Mouse (Mus musculus): ENCODE results near the gene Mprip. TPM values are rescaled to one million over a fixed set of nuclear protein-coding genes. Genes with fewer than 3 reads are reported as not detected.
"Not testable (repeated sequence)": the region's sequence is repeated elsewhere in the genome, so short reads cannot be mapped to it uniquely, and the experiment has no call there.

Gene Mprip
- total RNA-seq, 4 experiments from 2014 or later: 180 to 290 (median 232) TPM

DNA sequence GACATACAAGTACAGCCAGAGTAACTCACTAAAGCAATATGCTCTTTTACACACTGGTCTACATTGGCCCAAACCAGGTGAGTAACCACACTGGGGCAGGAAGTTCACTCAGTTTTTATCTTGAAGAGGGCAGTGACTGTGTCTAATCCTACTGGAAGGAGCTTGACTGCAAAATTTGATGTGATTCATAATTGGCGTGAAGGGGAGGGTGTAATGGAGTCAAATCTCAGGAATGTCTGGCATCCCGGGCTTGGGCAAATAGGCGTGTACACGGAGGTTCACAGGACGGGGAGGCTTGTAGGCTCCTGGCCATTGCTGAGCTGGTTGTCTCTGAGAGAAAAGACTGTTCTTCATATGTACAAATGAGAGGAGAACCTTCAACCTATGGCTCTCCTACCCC lies 5.8 kb upstream of the Mprip start:
- DNase-seq: no peak

DNA sequence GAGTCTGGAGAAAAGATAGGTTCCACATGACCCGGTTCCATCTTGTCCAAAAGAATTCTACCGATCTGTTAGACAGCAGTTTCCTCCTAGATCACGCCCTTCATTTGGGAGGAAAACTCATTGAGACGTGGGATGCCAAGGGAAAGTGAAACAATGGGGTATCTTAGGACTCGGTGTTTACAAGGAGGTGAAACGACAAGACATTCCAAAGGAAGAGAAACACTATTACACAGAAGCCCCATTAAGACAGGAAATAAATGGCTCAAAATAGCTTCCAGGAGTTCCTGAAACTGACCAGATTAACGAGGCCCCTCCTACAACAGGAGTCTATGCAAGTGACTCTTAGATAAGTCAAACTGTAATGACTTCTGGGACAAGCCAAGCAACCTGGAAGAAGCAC lies 5.1 kb upstream of the Mprip start:
- DNase-seq: no peak

DNA sequence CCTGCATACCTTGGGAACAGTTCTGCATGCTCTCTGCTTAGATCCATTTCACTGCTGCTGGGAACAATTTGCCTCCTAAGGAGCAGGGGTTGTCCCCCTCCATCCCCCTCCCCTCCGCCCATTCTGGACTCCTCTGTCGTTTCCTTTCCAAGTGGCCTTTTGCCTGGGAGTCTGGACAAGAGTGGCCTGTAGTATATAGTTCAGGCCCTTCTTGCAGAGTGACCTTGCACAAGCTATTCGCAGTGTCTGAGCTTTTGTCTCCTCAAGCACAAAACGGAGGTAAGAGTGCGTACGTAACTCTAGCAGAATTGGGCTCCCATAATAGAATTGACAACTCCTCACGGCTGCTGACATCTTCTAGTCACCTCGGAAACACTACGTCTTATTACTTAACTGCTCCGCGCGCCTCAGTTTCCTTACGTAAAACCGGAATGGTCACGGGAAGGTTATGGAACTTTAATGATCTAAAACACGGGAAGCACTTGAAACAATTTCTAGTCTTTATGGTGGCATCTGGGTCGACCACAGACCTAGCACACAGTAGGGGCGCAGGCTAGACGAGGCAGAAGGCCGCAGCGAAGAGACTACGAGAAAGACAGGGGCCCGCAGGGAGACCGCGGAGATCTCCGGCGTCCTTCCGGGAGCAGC lies 620 bp downstream of the Mprip start:
- DNase-seq: no peak

DNA sequence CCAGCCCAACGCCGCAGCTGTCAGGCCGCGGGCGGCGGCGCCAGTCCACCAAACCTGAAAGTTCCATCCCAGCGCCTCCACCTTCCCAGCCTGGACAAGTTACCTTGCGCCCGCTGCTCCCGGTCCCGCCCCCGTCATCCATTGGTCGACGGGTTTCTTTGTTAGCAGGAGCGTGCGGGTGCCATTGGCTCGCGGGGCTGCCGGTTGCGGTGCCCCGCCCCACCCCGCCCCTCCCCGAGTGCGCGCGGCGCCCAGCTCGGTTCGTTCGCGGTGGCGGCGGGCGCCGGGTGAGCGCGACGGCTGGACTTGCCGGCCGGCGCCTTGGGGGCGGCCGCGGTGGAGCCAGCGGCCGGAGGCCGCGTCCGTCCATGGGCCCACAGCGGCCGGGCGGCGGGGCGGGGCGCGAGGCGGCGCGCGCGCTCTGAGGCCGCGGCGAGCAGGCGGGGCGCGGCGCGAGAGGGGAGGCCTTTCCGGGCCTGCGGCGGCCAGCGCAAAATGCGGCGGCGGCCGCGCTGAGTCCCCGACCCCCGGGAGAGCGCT lies 1.2 kb downstream of the Mprip start:
- peak; percentile 96 for DNase-seq

DNA sequence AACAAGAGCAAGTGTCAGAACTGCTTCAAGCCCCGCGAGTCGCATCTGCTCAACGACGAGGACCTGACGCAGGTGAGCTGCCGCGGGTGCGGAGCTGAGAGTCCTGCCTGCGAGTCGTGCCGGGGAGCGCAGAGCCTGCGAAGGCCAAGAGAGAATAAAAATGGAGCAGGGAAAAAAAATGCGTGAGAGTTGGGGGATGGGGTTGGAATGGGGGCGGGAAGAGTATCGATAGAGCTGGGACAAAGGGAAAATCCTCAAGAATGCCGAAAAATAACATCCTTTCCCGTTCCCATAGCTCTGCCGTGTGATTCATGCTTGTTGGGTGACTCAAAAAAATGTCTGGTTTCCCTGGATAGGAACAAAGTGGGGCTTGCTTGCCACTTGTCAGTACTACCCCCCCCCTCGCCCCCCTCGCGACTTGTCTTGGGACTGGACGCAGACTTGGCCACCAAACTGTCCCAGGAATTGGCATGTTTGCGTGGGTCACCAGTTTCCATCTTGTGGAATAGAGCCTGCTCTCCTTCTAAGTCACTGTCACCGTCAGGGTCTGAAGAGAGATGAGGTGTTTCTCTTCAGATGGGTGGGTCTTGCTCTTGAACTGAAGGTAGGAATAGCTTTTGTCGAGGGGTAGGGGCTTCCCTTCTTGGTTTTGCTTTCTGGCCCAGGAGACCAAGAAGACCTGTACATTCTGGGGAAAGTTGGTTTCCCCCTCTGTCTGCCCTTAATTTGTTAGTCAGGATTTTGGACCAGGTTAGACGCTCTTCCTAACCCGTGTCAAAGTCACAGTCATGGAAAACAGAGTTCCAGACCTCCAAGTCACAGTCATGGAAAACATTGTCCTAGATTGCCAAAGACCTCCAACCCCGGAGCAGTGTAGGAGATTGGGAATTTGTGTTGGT lies 2.0 kb downstream of the Mprip start:
- peak; percentile 17 for DNase-seq

DNA sequence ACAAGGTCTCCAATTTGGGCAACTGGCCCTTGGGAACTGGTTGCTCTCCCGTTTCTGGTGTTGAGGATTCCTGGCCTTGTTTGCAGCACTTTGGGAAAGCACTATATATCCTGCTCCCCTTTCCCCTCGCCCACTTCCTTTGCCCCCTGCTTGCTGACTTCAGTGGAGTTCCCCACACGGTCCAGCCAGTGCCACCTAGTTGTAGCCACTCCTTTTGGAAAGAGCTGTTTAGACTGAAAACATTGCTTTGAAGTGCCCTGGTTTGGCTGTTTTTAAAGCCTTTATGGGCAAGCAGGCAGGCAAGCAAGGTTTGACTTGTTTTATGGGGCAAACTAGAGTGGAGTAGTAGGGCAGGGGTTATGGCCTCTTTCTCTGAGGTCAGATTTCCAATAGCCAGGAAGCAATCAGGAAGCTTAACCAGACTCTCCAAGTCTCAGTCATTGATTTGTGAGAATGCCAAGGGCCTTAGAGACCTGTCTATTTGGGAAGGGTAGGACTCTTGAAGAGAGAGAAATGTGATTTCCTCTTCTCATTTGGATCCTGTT lies 2.7 kb downstream of the Mprip start:
- no peak for DNase-seq

DNA sequence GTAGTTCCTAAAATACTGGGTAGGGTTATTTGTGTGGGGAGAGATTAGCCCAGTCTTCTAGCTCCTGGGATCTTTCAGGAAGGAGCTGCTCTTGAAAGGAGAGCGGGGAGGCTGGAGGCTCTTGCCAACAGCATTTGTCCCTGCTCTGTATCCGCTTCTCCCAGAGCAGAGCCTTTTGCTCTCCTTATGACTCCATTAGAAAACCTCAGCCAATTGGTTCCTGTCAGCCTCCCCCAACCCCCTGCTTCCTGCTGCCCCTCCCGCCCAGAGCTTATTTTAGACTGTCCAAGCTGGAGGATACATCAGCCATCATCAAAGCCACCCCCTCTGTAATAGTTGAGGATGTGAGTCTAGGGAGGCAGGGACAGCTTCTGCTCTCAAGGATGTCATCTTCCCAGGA lies 3.7 kb downstream of the Mprip start:
- peak; percentile 40 for DNase-seq

DNA sequence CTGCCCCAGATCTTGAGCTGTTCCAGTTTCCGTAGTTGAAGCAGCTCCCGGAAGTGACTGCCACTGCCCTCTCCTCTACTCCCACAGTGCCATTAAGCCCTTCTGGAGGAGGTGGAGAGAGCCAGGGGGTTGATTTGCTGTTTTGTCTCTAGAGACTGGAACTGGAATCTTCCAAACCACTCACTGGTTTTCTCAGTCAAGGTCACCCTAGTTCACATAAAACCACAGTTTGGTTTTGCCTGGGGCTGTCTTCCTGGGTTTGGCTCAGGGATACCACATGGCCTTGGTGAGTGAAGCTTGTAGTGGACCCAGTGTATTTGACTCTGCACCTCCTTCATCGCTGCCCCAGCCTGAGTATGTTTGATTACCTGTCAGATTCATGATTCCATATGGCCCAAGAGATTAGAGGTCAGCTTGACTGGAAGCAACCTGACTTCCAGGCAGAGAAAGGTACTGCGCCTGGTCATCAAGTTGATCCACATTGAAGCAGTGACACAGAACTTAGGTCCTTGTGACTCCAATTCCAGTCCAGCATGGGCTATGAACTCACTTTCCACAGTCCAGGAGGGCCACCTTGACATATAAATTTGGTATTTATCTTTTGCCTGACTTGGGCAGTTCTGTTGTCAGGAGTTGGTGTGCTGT lies 10.1 kb downstream of the Mprip start:
- peak; percentile 28 for DNase-seq

DNA sequence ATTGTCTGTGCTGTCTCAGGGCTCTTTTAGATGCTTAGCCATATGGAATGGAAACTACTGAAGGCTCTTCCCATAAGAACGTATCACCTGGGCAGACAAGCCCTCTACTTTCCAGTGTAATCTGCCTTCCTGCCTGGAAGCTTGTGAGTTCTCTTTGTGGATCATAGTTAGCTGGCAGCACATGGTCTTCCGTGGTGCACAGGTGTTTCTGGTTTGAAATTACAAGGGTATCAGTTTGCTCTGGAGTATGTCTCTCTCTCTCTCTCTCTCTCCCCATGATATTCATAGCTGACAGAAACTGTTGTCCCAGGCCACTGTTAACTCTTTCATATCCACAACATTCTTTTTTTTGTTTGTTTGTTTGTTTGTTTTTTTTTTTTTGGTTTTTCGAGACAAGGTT lies 12.9 kb downstream of the Mprip start:
- DNase-seq: no peak

DNA sequence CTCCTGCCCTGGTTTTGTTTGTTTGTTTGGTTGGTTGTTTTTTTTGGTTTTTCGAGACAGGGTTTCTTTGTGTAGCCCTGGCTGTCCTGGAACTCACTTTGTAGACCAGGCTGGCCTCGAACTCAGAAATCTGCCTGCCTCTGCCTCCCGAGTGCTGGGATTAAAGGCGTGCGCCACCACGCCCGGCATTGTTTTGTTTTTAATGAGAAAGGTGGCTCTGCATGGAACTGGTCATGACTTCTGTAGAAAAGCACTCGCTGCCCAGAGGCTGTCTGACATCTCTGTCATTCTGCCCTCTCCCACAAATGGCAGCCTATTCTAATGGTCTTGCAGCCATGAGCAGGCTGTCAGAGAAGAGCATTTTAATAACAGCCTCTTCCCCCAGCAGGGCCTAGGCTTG lies 13.6 kb downstream of the Mprip start:
- not testable (repeated sequence) for DNase-seq

DNA sequence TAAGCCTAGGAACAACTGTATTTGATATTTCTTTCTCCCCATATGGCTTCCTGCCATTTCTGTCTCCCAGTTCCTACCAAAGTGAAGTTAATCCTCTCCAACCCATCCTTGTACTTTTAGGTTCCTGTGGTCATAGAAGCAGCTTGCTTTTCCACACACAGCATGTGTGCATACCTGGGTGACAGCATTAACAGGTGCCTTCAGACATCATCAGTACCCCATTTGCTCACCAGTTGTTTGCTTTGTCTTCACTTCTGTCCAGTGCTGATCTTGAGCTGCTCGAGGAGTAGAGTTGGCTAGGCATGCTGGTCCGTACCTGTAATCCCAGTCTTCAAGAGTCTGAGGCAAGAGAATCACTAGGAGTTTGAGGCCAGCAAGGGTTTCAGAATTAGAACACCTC lies 16.7 kb downstream of the Mprip start:
- DNase-seq: no peak

DNA sequence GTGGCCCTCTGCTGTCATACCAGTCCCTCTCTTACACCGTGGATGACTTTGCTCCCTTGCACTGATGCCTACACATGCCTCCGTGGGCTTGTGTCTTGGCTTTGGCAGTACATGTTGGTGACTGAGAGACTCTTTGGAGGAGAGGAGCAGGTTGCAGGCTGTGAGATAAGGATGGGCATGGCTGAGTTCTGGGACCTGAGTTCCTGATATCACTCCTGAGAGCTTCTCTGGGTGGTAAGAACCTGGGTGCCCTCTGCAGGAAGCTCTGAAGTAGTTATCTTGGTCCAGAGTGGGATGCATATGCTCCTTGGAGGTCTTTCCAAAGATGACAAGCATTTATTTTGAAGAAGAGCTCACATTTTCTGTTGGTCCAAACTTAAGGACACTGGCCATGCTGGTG lies 17.6 kb downstream of the Mprip start:
- DNase-seq: no peak

DNA sequence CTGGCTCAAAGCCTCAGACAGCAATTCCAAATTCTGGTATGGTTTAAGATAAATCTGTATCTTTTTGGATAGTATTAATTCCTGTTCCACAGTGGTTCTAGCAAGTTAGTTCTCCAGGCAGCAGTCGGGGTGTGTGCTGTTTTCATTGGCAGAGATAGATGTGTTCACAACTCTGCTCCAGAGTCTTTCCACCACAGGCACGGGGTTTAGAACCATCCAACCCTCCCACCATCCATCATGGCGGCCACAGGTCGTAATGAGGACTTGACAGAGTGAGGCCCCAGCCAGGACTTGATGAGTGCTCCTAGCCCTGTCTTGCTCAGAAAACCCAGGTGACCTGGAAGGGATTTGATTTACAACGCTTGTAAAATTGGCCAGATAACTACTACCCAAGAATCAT lies 19.0 kb downstream of the Mprip start:
- DNase-seq: no peak

DNA sequence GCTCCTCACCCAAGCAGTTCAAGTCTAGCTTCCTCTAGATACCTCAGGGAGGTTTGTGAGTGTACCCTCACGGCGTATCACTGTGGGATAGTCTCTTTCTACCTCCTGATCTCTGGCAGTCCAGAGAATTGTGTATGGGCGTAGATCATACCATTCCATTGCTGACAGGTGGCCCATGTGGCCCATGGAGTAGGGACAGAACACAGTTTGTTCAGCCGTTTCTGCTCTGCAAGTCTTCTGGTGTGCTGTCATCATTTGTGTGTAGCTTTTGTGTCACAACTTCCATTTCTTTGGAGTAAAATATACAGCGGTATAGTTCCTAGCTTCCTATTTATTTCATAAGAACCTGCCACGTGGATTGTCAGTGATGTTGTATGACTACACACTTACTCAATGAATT lies 23.9 kb downstream of the Mprip start:
- no peak for DNase-seq

DNA sequence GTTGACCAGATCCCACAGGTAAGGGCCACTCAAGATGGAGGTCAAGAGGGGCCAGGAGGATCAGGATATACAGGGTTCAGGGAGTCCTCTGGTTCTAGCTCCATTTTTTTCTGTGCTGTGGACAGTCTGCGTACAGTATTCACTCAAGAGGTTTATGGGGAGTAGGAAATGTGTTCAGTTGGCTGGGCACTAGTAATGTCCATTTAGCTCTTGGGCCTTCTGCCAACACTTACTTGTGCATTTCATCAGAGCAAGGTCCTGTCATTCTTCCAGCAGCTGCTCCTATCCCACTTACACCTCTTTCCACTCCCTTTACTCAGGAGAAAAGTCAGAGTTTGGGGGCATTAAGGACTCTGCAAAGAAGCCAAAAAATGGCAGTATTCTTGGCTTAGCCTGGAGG lies 33.4 kb downstream of the Mprip start:
- no peak for DNase-seq

DNA sequence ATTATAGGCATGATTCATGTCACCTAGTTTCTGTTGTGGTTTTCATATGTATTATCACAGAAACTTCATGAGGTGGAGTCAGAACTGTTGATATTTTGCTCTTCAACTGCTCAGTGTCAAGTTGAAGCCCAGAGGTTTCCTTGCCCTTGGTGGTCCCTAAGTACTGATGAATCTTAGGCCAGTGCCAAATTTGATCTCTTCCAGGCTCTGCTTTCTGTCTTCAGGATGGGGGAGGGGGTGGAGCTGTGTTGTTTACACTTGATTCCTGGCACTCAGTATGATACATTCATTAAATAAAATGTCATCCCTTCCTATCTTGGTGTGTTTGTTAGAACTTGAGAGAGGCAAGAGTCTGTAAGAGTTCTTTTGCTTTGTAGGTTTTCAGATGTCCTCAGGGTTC lies 34.4 kb downstream of the Mprip start:
- DNase-seq: no peak

DNA sequence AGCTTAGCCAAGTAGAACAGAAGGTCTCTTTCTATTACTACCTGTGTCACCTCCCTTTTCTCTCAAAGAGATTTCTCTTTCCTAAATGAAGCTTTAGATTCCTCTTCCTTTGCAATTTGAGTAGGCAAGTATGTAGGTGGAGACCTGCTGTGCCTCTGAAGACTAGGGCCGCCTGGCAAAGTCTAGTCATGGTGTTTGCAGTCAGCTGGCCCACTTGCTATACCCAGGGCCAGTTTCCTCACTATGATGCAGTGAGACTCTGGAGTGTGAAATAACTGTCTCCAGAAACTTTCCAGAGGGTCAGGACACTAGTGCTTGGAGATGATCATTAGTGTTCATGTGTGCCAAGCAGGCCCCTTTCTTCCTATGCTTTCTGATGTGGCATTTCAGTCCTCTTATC lies 36.5 kb downstream of the Mprip start:
- DNase-seq: no peak

DNA sequence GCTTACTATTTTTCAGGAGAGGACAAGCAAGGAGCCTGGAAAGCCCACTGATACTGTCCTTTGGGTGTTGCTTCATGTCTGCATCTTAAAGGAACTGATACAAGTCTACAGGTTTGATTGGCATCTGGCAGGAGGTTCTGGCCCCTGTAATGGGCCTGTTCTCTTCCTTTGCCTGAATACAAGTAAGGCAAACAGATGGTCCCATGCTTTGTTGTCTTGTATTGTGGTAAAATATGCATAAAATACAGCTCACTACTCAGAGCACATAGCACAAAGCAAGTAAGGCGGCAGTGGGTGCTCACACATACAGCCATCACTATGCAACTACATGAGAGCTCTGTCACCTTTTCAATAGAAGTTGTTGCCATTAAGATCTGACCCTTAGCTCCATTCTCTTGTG lies 39.7 kb downstream of the Mprip start:
- no peak for DNase-seq

DNA sequence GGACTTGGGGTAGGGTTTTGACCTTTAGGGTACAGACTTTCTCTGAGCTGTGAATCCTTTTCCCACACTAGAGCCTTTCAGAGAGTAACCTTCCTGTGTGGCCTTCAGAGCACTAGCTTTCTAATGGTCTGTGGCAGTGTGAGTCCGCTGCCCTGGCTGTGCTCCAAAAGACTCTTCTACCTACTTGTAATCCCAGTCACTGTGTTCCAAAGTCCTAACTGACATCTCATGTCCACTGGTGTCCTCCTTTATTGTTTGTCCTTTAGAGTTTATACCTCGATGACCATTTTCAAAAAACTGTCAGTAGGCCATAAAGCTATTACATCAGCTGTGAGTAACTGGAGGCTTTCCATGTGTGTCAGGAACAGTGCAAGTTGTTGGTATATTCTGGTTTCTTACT lies 44.0 kb downstream of the Mprip start:
- peak; percentile 63 for DNase-seq

DNA sequence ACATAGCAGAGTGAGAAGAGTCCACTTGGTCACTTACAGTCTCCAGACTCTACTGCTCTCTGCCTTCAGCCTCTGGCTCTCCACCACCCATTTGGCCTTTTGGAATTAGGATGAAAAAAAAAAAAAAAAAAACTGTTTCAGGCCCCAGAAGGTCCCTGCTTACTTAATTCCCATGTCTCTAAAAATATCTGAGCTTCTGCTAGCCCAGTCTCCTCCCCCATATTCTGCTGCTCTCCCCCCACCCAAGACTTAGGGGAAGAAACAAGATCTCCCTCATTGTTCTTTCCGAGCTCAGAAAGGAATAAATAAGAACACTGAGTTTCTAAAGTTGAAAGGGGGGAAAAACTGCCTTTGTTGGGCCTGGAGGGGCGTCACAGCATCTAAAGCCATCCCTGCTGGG lies 46.4 kb downstream of the Mprip start:
- DNase-seq: no peak

DNA sequence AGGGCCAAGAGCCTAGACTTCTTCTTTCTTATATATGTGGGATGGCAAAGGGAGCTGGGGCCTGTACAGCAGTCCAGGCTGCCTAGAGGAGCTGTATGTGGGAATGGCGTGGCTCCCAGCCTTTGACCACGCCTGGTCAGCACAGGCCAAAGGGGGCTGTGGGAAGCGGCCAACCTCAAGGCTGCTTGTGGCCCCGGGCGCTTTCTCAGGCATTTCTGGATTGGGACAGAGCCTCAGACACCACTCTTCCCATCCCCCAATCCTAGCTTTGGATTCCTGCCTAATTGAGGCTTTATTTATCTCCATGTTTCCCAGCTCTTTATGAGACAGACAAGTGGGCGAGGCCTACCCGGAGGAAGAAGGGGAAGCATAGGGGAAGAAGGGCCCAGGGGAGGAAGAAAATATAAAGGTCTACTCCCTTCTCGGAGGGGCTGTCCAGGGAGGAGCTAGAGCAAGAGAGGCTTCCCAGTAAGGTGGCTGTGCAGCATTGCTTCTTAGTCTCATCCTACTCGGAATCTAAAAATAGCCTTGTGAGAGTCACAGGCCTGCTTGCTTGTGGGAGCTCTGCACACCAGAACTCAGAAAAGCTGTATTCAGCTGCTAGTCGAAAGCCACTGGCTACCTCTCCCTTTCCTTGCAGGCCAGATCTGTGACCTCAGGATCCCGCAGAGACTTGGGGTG lies 47.0 kb downstream of the Mprip start:
- no peak for DNase-seq

DNA sequence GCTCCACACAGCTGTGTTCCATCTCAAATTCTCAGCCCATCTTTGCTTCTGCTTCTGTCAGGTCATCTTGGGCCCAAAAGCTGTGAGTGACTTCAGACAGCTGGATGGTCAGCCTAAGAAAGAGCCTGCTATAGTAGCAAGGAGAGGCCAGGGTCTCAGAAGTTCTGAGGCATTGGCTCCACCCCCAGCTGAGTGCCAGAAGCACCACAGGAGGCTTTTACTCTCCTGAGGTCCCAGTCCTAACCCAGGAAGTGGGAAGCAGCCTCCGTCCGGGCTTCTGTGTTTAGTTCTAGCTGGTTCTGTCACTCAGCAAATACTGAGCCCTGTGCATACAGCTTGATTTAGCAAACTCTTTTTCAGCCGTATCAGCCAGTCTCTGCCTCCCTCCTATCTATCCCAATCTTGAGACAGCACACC lies 54.3 kb downstream of the Mprip start:
- no peak for DNase-seq
